Mouse (Mus musculus) urinary bladder, adult 18-20 months (tissue): ENCODE results near the gene Htr3b.
"Not testable (repeated sequence)": the region's sequence is repeated elsewhere in the genome, so short reads cannot be mapped to it uniquely, and the experiment has no call there.

Experiments
- DNase-seq, 2 experiments: peaks; one replicate each; pipeline ENCODE4 v3.0.0; 2022; ENCODE audit warnings: low spot score in 2 of 2, mixed read lengths in 2 of 2

Htr3b gene

GRCm38 (mm10) chr9:48964587-48965040, at the start of gene Htr3b:
Gene Htr3b (minus strand): TSS chr9:48964990.
- no peak for DNase-seq

GRCm38 (mm10) chr9:48999256-48999655, 34.5 kb upstream of the Htr3b start:
- no peak for DNase-seq

DNA sequence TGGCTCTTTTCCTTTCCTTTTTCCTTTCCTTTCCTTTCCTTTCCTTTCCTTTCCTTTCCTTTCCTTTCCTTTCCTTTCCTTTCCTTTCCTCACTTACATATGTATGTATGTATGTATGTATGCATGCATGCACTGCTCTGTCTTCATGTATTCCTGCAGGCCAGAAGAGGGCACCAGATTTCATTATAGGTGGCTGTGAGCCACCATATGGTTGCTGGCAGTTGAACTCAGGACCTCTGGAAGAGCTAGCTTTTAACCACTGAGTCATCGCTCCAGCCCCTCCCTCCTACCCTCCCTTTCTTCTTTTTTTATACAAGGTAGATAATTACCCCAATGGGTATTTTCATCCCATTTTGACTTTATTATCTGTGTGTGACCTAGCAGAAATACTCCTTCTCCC, 30.9 kb upstream of the Htr3b start:
- no peak for DNase-seq

DNA sequence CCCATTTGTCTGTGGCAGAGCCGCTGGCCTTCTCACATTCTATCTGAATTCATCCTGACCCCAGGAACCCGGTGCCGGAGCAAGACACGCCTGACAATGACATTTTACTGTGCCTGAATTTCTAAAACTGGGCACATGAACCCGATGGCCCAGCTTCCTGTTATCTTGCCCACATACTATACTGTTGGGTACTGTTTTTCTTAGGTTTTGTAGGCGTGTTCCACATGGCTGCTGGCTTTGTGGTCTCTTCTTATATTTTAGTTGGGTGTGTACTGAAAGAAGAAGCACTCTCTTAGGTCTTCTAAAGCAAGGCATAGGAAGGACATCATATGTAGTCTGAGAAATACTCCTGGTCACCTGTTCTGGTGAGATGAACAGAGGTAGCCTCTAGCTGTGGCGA, 30.0 kb upstream of the Htr3b start:
- no peak for DNase-seq

DNA sequence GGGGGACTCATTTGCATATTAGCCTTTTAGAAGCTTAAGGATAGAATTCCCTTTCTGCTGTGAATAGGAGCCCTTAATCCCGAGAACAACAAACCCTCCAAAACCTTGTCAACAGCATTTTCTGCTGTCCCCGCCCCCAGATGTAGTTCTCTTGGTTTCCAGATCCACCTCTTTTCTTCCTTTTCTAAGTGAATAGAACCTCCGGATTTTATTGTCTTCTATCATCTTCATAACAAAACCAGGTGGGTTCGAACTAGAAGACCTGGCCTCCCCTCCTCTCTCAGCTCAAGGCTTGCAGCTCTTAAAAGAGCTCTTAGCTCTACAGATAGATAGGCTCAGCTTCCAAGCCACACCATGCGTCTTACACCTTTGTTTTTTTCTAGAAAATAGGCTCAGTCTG, 26.9 kb upstream of the Htr3b start:
- DNase-seq: no peak

DNA sequence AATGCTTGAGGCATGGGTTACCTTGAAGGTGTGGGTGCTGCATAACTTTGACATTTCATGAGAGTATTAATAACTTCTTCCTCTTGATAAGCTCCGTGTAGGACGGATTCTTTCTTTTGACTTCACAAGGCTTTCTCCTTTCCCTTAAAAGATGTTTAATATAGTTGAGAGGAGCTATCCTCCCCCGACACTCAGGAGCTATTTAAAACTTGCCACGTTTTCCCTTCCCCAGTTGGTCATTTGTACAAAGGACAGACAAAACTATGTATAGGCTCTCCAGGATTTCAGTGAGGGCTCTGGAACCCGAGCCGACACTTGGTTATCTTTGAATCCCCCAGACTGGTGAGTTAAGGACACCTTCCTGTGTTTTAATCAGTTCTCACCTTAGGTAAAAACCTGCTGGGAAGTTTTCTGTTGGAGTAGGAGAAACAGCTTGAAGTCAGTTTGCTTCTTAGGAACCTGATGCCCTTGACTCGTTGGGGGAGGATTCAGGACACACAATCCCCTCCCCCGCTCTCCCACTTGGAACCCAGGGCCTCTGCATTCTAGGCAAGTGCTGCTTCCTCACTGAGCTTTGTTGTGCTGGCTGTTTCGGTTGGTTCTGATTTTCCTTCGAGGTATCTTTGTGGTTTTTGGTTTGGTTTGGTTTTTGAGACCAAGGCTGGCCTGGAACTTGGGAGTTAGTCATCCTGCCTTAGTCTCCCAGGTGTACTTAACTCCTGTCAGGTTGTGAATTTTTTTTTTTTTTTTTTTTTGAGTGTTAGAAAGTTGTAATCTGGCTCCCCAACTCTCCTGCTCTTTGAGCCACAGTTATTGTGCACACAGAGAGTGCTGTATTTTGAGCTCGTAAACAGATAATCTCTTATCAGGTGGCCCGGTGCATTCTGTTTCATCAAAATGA, 22.7 kb upstream of the Htr3b start:
- no peak for DNase-seq

DNA sequence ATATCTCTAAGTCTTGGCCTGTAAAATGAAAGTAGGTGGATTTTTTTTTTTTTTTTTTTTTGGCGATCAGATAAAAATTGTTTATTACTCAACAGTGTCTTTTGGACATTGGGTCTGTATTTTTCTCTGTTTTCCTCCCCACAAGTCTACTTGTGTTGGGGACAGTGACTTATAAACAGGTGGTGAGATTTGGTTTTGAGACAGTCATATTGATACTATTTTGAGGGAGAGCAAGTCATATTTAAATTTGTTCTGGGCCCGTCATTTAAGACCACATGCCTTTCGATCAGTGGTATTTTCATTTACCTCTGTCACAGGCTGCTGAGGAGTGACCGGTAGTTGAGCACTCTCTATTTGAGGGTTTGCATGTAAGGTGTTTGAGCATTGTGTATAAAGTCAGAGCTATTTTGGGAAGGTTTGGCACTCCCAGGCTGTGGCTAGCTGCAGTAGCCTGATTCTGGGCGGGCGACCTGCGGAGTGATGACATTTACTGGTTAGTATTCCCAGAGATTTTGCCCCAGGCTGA, 21.9 kb upstream of the Htr3b start:
- DNase-seq: no peak

GRCm38 (mm10) chr9:48985708-48986088, 20.9 kb upstream of the Htr3b start:
- no peak for DNase-seq

DNA sequence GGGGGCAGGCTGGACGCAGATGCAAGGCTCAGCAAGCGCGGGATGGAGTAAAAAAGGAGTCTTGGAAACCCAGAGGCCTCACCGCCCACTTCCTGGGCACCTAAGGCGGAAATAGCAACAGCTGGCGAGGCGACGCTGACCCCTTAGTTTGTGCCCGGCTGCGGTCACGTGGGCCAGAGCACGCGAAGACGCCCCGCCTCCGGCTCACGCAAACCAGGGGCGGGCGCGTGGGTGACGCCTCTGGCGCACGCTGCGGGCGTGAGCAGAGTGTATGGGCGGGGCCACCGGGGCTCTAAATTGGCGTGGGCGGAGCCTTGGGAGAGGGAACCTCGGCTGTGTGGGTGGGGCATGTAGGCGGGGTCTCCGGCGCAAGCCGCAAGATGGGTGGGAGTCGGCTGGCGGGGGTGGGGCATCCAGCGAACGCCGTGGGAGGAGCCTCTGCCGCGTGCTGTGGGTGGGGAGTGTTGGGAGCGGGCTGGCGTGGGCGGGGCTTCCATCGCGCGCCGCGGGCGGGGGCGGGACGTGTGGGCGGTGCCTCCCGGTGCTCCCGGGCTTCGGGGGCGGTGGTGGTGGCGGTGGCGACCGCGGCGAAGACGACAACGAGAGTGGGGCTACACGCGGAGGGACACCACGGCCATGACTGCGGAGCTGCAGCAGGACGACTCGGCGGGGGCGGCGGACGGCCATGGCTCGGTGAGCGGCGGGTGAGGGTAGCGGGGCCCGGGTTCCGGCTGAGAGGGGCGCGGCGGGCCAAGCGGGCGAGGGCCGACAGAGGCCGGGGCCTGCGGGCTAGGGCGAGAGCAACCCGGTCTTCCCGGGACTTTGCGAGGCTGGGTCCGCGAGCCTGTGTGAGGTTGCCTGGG, 20.3 kb upstream of the Htr3b start, which contains the start of gene Usp28:
TSS of gene Usp28 (plus strand) at position 531 of the 863 bp plus-strand sequence.
- peak; percentile 98 to 99 for DNase-seq

- no peak for DNase-seq
These were observed 19.6 kb upstream of the Htr3b start for GRCm38 (mm10) chr9:48984320-48984844.

GRCm38 (mm10) chr9:48983801-48984200, 19.0 kb upstream of the Htr3b start:
- DNase-seq: not testable (repeated sequence)

- no peak for DNase-seq
These were observed 17.0 kb upstream of the Htr3b start for GRCm38 (mm10) chr9:48981827-48982226.

- DNase-seq: no peak
These were observed 16.0 kb upstream of the Htr3b start for GRCm38 (mm10) chr9:48980781-48981180.

- DNase-seq: no peak
These were observed 15.6 kb upstream of the Htr3b start for GRCm38 (mm10) chr9:48980371-48980770.

- peak in 1 of 2 experiments; percentile 18 for DNase-seq
These were observed 12.0 kb upstream of the Htr3b start for GRCm38 (mm10) chr9:48976661-48977355.

DNA sequence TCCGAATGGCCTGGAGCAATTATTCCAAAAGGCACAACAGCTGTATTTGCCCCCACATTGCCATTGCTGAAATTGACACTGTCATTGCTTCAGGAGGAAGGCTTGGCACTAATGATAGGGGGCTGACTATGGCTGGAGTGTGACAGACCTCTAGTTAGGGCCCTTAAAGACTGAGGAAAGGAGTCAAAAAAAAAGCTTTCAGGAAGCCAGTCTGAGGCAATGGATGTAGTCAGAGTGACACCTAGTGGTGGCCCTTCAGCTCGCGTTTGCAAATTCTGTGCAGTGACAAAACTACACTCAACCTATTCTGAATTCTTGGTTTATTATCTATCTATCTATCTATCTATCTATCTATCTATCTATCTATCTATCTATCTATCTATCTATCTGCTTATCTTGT, 7.7 kb upstream of the Htr3b start:
- DNase-seq: no peak

DNA sequence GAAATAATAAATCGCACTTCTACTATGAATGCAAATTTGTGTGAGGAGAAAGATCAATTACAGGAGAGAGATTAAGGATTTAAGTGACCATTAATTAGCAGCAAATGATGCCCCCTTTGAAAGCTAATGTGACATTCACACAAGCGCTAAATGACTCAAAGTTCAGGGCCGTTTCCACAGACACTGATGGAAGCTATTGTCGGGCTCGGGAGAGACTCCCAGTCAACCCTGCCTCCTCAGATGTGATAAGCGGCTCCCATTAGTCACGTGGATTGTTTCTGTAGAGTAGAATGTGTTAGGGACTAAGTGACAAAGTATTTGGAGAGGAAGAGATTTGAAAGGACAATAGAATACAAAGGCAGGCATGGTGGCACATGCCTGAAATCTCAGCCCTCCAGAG, 2.7 kb downstream of the Htr3b start:
- no peak for DNase-seq

DNA sequence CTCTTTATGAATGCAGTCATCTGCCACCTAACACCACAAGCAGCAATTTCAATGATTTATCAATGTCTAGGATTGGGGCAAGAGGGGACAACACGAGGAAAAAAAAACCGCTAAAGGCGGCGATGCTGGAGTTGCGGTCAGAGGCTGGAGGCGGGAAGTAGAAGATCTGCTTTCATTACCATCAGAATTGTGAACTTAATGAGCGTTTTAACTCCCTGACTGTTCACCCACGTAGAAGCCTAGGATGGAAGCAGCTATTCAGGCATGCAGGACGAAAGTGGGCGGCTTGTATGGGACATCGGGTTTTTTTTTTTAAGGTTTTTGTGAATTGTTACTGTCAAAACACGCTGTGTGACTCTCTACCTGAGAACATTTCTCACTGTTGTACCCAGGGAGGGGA, 3.5 kb downstream of the Htr3b start:
- no peak for DNase-seq

GRCm38 (mm10) chr9:48947565-48947964, 17.2 kb downstream of the Htr3b start:
- no peak for DNase-seq

GRCm38 (mm10) chr9:48942349-48942748, 22.4 kb downstream of the Htr3b start:
- DNase-seq: no peak

DNA sequence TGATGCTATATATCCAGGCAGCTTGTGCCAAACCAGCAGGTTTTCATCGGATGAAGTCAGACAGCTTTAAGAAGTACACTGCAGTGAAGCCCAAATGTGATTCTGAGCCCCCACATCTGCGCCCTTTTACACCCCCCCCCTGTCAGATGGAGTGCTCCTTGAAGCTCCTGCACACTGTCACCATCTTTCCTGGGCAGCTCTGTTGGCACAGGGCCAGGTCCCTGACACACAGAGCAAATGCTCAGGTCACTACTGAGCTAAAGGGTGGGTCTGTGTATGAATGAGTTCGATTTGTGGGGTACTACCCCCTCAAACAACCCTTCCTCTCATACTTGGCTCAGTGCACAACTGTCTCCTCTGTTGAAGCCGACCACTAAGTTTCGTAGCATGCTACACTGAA, 35.4 kb downstream of the Htr3b start:
- no peak for DNase-seq
